Mouse (Mus musculus): Measurements from ENCODE around the gene Phf21b.

DNA sequence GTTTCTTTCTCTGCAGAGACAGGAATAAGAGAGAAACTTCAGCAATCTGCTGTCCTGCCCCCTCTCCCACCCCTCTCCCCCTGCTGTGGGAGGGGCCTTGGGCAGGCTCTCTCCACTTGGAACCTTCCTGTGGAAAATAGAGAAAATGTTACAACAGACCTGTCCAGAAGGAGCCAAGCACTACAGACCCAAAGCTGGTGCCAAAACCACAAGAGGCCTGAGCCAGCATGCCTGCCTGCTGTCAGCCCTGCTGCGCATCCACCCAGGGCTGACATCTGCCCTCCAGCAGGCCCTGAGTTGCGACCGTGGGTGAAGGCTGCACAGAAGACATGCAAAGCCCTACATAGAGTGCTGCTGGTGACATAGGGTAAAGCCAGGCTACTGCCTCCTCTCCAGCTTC, 16.3 kb downstream of the Phf21b start:
- TF ChIP-seq POLR2A (IDR thresholded peaks at IDR 0.05; ENCODE audit: control insufficient read depth, extremely low read depth, insufficient read depth, low read length, poor library complexity) (no peak), CTCF (IDR thresholded peaks at IDR 0.05; ENCODE audit: borderline replicate concordance, control insufficient read depth, extremely low read depth, insufficient read depth, low read length, poor library complexity) (no peak)
